In the genomic region with DNA sequence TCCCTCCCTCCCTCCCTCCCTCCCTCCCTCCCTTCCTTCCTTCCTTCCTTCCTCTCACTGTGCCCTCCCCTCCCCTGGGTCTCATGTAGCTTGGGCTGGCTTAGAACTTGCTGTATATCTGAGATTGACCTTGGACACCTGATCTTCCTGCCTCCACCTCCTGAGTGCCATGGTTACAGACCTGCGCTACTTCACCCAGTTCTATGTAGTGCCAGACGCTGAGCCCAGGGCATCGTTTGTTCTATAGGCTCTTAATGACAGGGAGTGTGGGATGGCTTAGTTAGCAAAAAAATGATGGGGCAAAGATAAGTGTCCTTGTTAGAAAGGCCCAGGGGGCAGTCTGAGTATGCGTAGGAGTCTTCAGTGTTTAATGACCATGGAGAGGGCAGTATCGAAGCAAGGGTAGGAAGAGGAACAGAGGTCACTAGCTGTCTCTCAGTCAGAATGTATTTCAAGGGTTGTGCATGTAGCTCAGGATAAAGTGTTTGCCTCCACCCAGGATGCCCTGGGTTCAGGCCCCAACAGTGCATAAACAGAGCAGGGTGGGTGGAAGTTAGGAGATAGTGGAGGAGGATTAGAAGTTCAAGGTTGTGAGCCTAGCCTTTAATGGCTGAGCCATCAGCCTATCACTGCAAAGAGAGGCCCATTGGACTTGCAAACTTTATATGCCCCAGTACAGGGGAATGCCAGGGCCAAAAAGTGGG, we compare ENCODE assay signal across 29 mouse cellular contexts. TPM values are rescaled to one million over a fixed set of nuclear protein-coding genes. Genes with fewer than 3 reads are reported as not detected.
DNase-seq lines count a peak whose midpoint lies in the region; ATAC-seq and TF ChIP-seq lines count a peak whose summit lies in the region.
"Had no signal": no experiment of that assay in that cellular context is flagged by ENCODE, and none has a peak within 500 bp of the region (broad histone marks: within the 10 kb centered on the region; RNA-seq: fewer than 3 reads in every experiment).

No protein-coding gene starts in this region.

- no peaks in the 10 kb centered on the region for H3K27me3 ChIP-seq in heart, embryonic 13.5 days (replicated peaks)
- H3K27me3 ChIP-seq in spleen, adult 2 months (ENCODE audit: control insufficient read depth, insufficient read depth, low read length), result no peaks in the 10 kb centered on the region
- H3K27me3 ChIP-seq in liver, embryonic 12.5 days (replicated peaks), result no peaks in the 10 kb centered on the region
- H3K27me3 ChIP-seq: hindbrain, embryonic 15.5 days; midbrain, embryonic 13.5 days; neural tube, embryonic 15.5 days had no signal

- no peak for TF ChIP-seq CTCF in spleen, adult 2 months (IDR thresholded peaks at IDR 0.05; ENCODE audit: extremely low read depth, insufficient read depth, insufficient read length, insufficient replicate concordance)

- peak overlapping the region; percentile 25; the same call in 1 of the 2 replicates for H3K4me2 ChIP-seq in heart, embryonic 13.5 days
- H3K4me2 ChIP-seq in liver, embryonic 12.5 days, result peak overlapping the region; percentile 72
- H3K4me2 ChIP-seq: hindbrain, embryonic 15.5 days; lung, embryonic 14.5 days; midbrain, embryonic 13.5 days; neural tube, embryonic 15.5 days had no signal

- H3K4me3 ChIP-seq in heart, embryonic 13.5 days, result no peak overlapping the region
- H3K4me3 ChIP-seq in spleen, adult 2 months (ENCODE audit: extremely low read depth, insufficient read depth, insufficient read length), result no peak overlapping the region
- H3K4me3 ChIP-seq in liver, embryonic 12.5 days, result peak overlapping the region; percentile 69
- H3K4me3 ChIP-seq: forebrain, embryonic 10.5 days; heart, adult 2 months; hindbrain, embryonic 15.5 days; layer of hippocampus, adult 2 months; limb, embryonic 10.5 days; midbrain, embryonic 13.5 days; myocyte; neural tube, embryonic 15.5 days had no signal

- H3K9ac ChIP-seq in heart, embryonic 13.5 days, result no peak overlapping the region
- peak overlapping the region; percentile 86 for H3K9ac ChIP-seq in liver, embryonic 12.5 days
- H3K9ac ChIP-seq: hindbrain, embryonic 15.5 days; lung, embryonic 14.5 days; midbrain, embryonic 13.5 days; neural tube, embryonic 15.5 days had no signal

- no peak for TF ChIP-seq POLR2A in spleen, adult 2 months (IDR thresholded peaks at IDR 0.05; ENCODE audit: low read depth, low read length)

- peaks cover 65% of the 10 kb centered on the region for H3K36me3 ChIP-seq in heart, embryonic 13.5 days
- peaks cover 11% of the 10 kb centered on the region for H3K36me3 ChIP-seq in spleen, adult 2 months (ENCODE audit: control insufficient read depth, insufficient read depth, low read length)
- peaks cover 59% of the 10 kb centered on the region for H3K36me3 ChIP-seq in liver, embryonic 12.5 days

- H3K27ac ChIP-seq in heart, embryonic 13.5 days (replicated peaks), result no peak overlapping the region
- 0 out of 2 replicates have a peak overlapping the region, but pooled peaks have one; percentile 18 for H3K27ac ChIP-seq in spleen, adult 2 months (ENCODE audit: insufficient read depth, low read length)
- peak overlapping the region; percentile 100 for H3K27ac ChIP-seq in liver, embryonic 12.5 days
- H3K27ac ChIP-seq: heart, adult 2 months; hindbrain, embryonic 15.5 days; layer of hippocampus, adult 2 months; limb, embryonic 10.5 days; midbrain, embryonic 13.5 days; neural tube, embryonic 15.5 days had no signal

- ATAC-seq in heart, embryonic 13.5 days (ENCODE audit: extremely low read depth, insufficient number of reproducible peaks, low FRiP score, low TSS enrichment), result no peak
- peak; percentile 61 for ATAC-seq in liver, embryonic 12.5 days
- ATAC-seq: midbrain, embryonic 13.5 days had no signal

- peaks cover 3% of the 10 kb centered on the region for H3K9me3 ChIP-seq in heart, embryonic 13.5 days
- peaks cover 3% of the 10 kb centered on the region for H3K9me3 ChIP-seq in liver, embryonic 12.5 days (replicated peaks)
- H3K9me3 ChIP-seq: hindbrain, embryonic 15.5 days; limb, embryonic 10.5 days; neural tube, embryonic 15.5 days had no signal

- DNase-seq in heart, postnatal 14 days, result no peak
- DNase-seq in spleen, adult 2 months (ENCODE audit: low read depth in 1 of 2, low spot score in 2 of 2), result no peak
- DNase-seq in spleen, adult 18-20 months, result no peak
- DNase-seq in thymus, postnatal 4 days, result no peak
- no peak for DNase-seq in urinary bladder, postnatal 25 days (ENCODE audit: low spot score)
- no peak for DNase-seq in right cerebral cortex, postnatal 25 days
- DNase-seq: adrenal gland, adult 8-10 months; cerebellum, adult 18-20 months; gastrocnemius, postnatal 10 days; heart, adult 2 months; heart, postnatal 36 days; kidney, adult 2 months; lung, embryonic 14.5 days; lung, postnatal 4 days; right cerebral cortex, postnatal 4 days; thymus, postnatal 25 days had no signal

- 85% methylated on average over 5 of the region's 5 CpGs for WGBS in heart, embryonic 13.5 days
- WGBS in spleen, adult 2 months, result 91% methylated on average over 5 of the region's 5 CpGs
- WGBS in liver, embryonic 12.5 days (ENCODE audit: insufficient replicate concordance), result 69% methylated on average over 5 of the region's 5 CpGs

- H3K4me1 ChIP-seq in heart, embryonic 13.5 days, result no peaks in the 10 kb centered on the region
- H3K4me1 ChIP-seq in spleen, adult 2 months (ENCODE audit: control insufficient read depth, insufficient read depth, insufficient read length), result no peaks in the 10 kb centered on the region
- peaks cover 67% of the 10 kb centered on the region for H3K4me1 ChIP-seq in liver, embryonic 12.5 days
- H3K4me1 ChIP-seq: forebrain, embryonic 10.5 days; hindbrain, embryonic 15.5 days; limb, embryonic 10.5 days; midbrain, embryonic 13.5 days; neural tube, embryonic 15.5 days had no signal

- intact Hi-C loops in heart, postnatal 14 days (cut with DNase I), result no loop called here

RNA-seq across cellular contexts. Expression of a gene that starts 18.3 kb away (rescaled TPM):
- 22.3 and 22.8 TPM in 2 replicates for polyA plus RNA-seq in heart, embryonic 13.5 days (2015; fragmentation: Nextera tagmentation; extraction: Ambion mirVana)
- 100 to 1,000 TPM; 105 to 112 TPM for total RNA-seq in heart, postnatal 14 days (2021)
- polyA plus RNA-seq in spleen, adult 2 months (2012; rRNA removed), result 52.8 and 63.3 TPM in 2 replicates
- polyA plus RNA-seq in liver, embryonic 12.5 days (2016; fragmentation: Nextera tagmentation; extraction: Ambion mirVana), result 17.6 and 18.2 TPM in 2 replicates

RNA-seq across cellular contexts. Expression of a gene that starts 20.0 kb away (rescaled TPM):
- not detected in 2 replicates for polyA plus RNA-seq in heart, embryonic 13.5 days (2015; fragmentation: Nextera tagmentation; extraction: Ambion mirVana)
- not detected for total RNA-seq in heart, postnatal 14 days (2021)
- polyA plus RNA-seq in spleen, adult 2 months (2012; rRNA removed), result 0.80 and 1.4 TPM in 2 replicates
- 0.45 TPM in 1 of 2 replicates, not detected in the other for polyA plus RNA-seq in liver, embryonic 12.5 days (2016; fragmentation: Nextera tagmentation; extraction: Ambion mirVana)
- total RNA-seq: common myeloid progenitor, adult 5-6 weeks; gastrocnemius, postnatal 10 days; heart, adult 2 months; heart, postnatal 36 days; layer of hippocampus, adult 2 months; left cerebral cortex, adult 18-20 months had no signal
- polyA plus RNA-seq: embryonic facial prominence, embryonic 11.5 days; stomach, embryonic 16.5 days had no signal

RNA-seq across cellular contexts. Expression of a gene that starts 20.1 kb away (rescaled TPM):
- polyA plus RNA-seq in heart, embryonic 13.5 days (2015; fragmentation: Nextera tagmentation; extraction: Ambion mirVana), result 0.68 and 0.74 TPM in 2 replicates
- total RNA-seq in heart, postnatal 14 days (2021), result 1 to 10 TPM; 2.3 to 2.6 TPM
- 6.1 and 7.1 TPM in 2 replicates for polyA plus RNA-seq in spleen, adult 2 months (2012; rRNA removed)
- 2.2 TPM in 2 replicates for polyA plus RNA-seq in liver, embryonic 12.5 days (2016; fragmentation: Nextera tagmentation; extraction: Ambion mirVana)

RNA-seq across cellular contexts. Expression of a gene that starts 29.7 kb away (rescaled TPM):
- 24.4 and 25.2 TPM in 2 replicates for polyA plus RNA-seq in heart, embryonic 13.5 days (2015; fragmentation: Nextera tagmentation; extraction: Ambion mirVana)
- total RNA-seq in heart, postnatal 14 days (2021), result 10 to 100 TPM; 23.8 to 28.5 TPM
- 14.6 and 20.3 TPM in 2 replicates for polyA plus RNA-seq in spleen, adult 2 months (2012; rRNA removed)
- polyA plus RNA-seq in liver, embryonic 12.5 days (2016; fragmentation: Nextera tagmentation; extraction: Ambion mirVana), result 24.5 and 26.1 TPM in 2 replicates
